Mouse (Mus musculus) forebrain, postnatal 0 days (tissue): ENCODE measurements around the gene Ffar3. TPM values are rescaled to one million over a fixed set of nuclear protein-coding genes. Genes with fewer than 3 reads are reported as not detected.

ENCODE experiments used
- ATAC-seq: fragments of 200-750 bp; cut with Nextera tagmentation; 2 replicates; pipeline ENCODE4 v1.8.0; 2017; ENCODE audit warnings: mild to moderate bottlenecking, moderate library complexity
- DNase-seq: peaks from one replicate; pipeline ENCODE4 v3.0.0-alpha.2; 2015
- H3K27ac ChIP-seq: fragments of 300-500 bp; sonication (generic); 2 replicates; pipeline ENCODE4 v1.5.1; 2014; ENCODE audit warnings: low read depth, mild to moderate bottlenecking, antibody characterized with exemption, low read length, moderate library complexity, mixed read lengths
- H3K27me3 ChIP-seq: fragments of 300-500 bp; sonication (generic); 2 replicates; pipeline ENCODE4 v1.6.1; 2014; ENCODE audit warnings: mild to moderate bottlenecking, low read length, mixed read lengths; ENCODE audit not compliant: insufficient read depth
- H3K36me3 ChIP-seq: fragments of 300-500 bp; sonication (generic); 2 replicates; pipeline ENCODE4 v1.6.1; 2014; ENCODE audit warnings: mild to moderate bottlenecking, moderate library complexity; ENCODE audit not compliant: insufficient read depth
- H3K4me1 ChIP-seq: fragments of 300-500 bp; sonication (generic); 2 replicates; pipeline ENCODE4 v1.6.1; 2014; ENCODE audit warnings: antibody characterized with exemption; ENCODE audit not compliant: insufficient read depth
- H3K4me2 ChIP-seq: fragments of 300-500 bp; sonication (generic); 2 replicates; pipeline ENCODE4 v1.6.1; 2014; ENCODE audit warnings: low read depth, mild to moderate bottlenecking, moderate library complexity
- H3K4me3 ChIP-seq: fragments of 300-500 bp; sonication (generic); 2 replicates; pipeline ENCODE4 v1.5.1; 2014; ENCODE audit warnings: low read depth, low read length, mixed read lengths
- H3K9ac ChIP-seq: fragments of 300-500 bp; sonication (generic); 2 replicates; pipeline ENCODE4 v1.6.1; 2014; ENCODE audit warnings: mild to moderate bottlenecking
- H3K9me3 ChIP-seq: fragments of 300-500 bp; sonication (generic); 2 replicates; pipeline ENCODE4 v1.6.1; 2016; ENCODE audit warnings: low read length
- CTCF ChIP-seq: sonication (generic); IDR thresholded peaks from 2 replicates; pipeline ENCODE4 v1.5.1; 2016; ENCODE audit warnings: antibody characterized with exemption, control low read depth, low read depth
- WGBS: fragments of 180-500 bp; shearing (Covaris S2); extraction: QIAGEN DNeasy Blood & Tissue Kit; methylation state at CpG from one replicate; pipeline ENCODE4 v1.1.7; 2014; 5-methylcytosine and 5-hydroxymethylcytosine counted together
- polyA plus RNA-seq: library from polyadenylated mRNA; unstranded; fragments of >200 nt; fragmentation: Nextera tagmentation; extraction: Ambion mirVana; gene quantifications from 2 replicates; pipeline ENCODE4 v1.2.1, GENCODE M21; 2015
- total RNA-seq: library from RNA; depleted of rRNA; stranded (reverse); fragments of >200 nt; gene quantifications from 2 replicates; pipeline ENCODE4 v1.2.3, GENCODE M21; 2014; rRNA removed

Gene Ffar3
- total and polyA plus RNA-seq, 2 experiments from 2014 or later = not detected

- no peak overlapping the region for H3K4me3 ChIP-seq
- DNase-seq = no peak
- no peaks in the 10 kb centered on the region for H3K9me3 ChIP-seq
- H3K36me3 ChIP-seq = no peaks in the 10 kb centered on the region
- WGBS = 80% methylated on average over 6 of the region's 6 CpGs
- no peak overlapping the region for H3K4me2 ChIP-seq
- TF ChIP-seq CTCF = no peak
- H3K27ac ChIP-seq = no peak overlapping the region
- H3K9ac ChIP-seq = no peak overlapping the region
- H3K4me1 ChIP-seq = no peaks in the 10 kb centered on the region
- no peak for ATAC-seq
- H3K27me3 ChIP-seq = no peaks in the 10 kb centered on the region
Measured at GRCm38 (mm10) chr7:30820131-30820530, 35.8 kb downstream of the Ffar3 start.

- Histone ChIP-seq H3K4me1 (no peaks in the 10 kb centered on the region), H3K27me3 (no peaks in the 10 kb centered on the region), H3K4me3 (no peak overlapping the region), H3K4me2 (no peak overlapping the region), H3K9ac (no peak overlapping the region), H3K27ac (no peak overlapping the region), H3K36me3 (no peaks in the 10 kb centered on the region), H3K9me3 (no peaks in the 10 kb centered on the region)
- no peak; the same call in 1 of the 2 replicates for ATAC-seq
- 67% methylated on average over 6 of the region's 6 CpGs for WGBS
- no peak for TF ChIP-seq CTCF
- no peak for DNase-seq
Measured at GRCm38 (mm10) chr7:30812291-30812807, 43.6 kb downstream of the Ffar3 start.

GRCm38 (mm10) chr7:30811757-30812290 lies 44.2 kb downstream of the Ffar3 start:
- ATAC-seq = no peak
- no peak overlapping the region for H3K9ac ChIP-seq
- 69% methylated on average over 9 of the region's 9 CpGs for WGBS
- H3K27ac ChIP-seq = no peak overlapping the region
- H3K9me3 ChIP-seq = no peaks in the 10 kb centered on the region
- TF ChIP-seq CTCF = no peak
- H3K4me1 ChIP-seq = no peaks in the 10 kb centered on the region
- no peak overlapping the region for H3K4me2 ChIP-seq
- DNase-seq = no peak
- H3K36me3 ChIP-seq = no peaks in the 10 kb centered on the region
- no peak overlapping the region for H3K4me3 ChIP-seq
- no peaks in the 10 kb centered on the region for H3K27me3 ChIP-seq

- no peaks in the 10 kb centered on the region for H3K9me3 ChIP-seq
- H3K4me3 ChIP-seq = no peak overlapping the region
- no peaks in the 10 kb centered on the region for H3K27me3 ChIP-seq
- no peaks in the 10 kb centered on the region for H3K36me3 ChIP-seq
- H3K4me2 ChIP-seq = no peak overlapping the region
- H3K4me1 ChIP-seq = no peaks in the 10 kb centered on the region
- WGBS = 52% methylated on average over 6 of the region's 6 CpGs
- H3K27ac ChIP-seq = no peak overlapping the region
- DNase-seq = no peak
- TF ChIP-seq CTCF = peak; percentile 37; the same call in 1 of the 2 replicates
- no peak overlapping the region for H3K9ac ChIP-seq
- ATAC-seq = no peak
Measured at GRCm38 (mm10) chr7:30810319-30810718, 45.7 kb downstream of the Ffar3 start.

DNA sequence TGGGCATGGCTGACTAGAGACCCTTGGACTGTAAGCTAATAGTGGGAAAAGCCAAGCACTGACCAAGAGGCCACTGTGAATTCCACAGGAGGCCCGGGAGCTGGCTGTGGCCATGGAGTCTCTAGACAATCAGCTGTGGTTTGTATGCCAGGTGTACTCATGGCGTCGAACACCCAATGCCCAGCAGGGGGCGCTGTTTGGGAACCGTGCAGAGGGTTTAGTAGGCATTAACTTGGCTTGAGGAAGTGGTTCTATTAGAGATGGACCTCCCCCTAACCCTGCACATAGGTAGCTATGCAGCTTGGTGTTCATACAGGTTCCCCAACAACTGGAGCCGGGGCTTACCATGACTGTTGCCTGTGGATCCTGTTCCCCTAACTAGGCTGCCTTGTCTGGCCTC lies 50.1 kb downstream of the Ffar3 start:
- no peak overlapping the region for H3K4me3 ChIP-seq
- no peak for ATAC-seq

More for the DNA sequence above, 50.1 kb downstream of the Ffar3 start:
- Histone ChIP-seq H3K27ac (no peak overlapping the region), H3K27me3 (no peaks in the 10 kb centered on the region), H3K36me3 (no peaks in the 10 kb centered on the region), H3K9me3 (no peaks in the 10 kb centered on the region), H3K9ac (no peak overlapping the region), H3K4me2 (no peak overlapping the region), H3K4me1 (no peaks in the 10 kb centered on the region)
- DNase-seq = no peak
- peak; percentile 33; the same call in 1 of the 2 replicates for TF ChIP-seq CTCF
- 47% methylated on average over 6 of the region's 6 CpGs for WGBS

Other genes starting within 250 kb of the Ffar3 start
- 0.29 and 0.38 TPM in 2 replicates for gene Upk1a, start 243.3 kb downstream of the Ffar3 start, total RNA-seq
- gene Upk1a, start 243.3 kb downstream of the Ffar3 start, polyA plus RNA-seq = 0.42 and 0.62 TPM in 2 replicates
- 292 and 602 TPM in 2 replicates for gene Cox6b1, start 230.0 kb downstream of the Ffar3 start, total RNA-seq
- gene Cox6b1, start 230.0 kb downstream of the Ffar3 start, polyA plus RNA-seq = 1,225 and 1,355 TPM in 2 replicates
- gene Etv2, start 220.3 kb downstream of the Ffar3 start, total RNA-seq = not detected in 2 replicates
- not detected in 2 replicates for gene Etv2, start 220.3 kb downstream of the Ffar3 start, polyA plus RNA-seq
- 150 and 156 TPM in 2 replicates for gene Rbm42, start 205.9 kb downstream of the Ffar3 start, total RNA-seq
- gene Rbm42, start 205.9 kb downstream of the Ffar3 start, polyA plus RNA-seq = 148 and 160 TPM in 2 replicates
- gene Haus5, start 191.2 kb downstream of the Ffar3 start, total RNA-seq = 16.3 and 18.5 TPM in 2 replicates
- gene Haus5, start 191.2 kb downstream of the Ffar3 start, polyA plus RNA-seq = 17.7 and 18.3 TPM in 2 replicates
- gene Pmis2, start 184.6 kb downstream of the Ffar3 start, total RNA-seq = not detected in 2 replicates
- gene Pmis2, start 184.6 kb downstream of the Ffar3 start, polyA plus RNA-seq = not detected in 2 replicates
- gene 2200002J24Rik, start 157.3 kb downstream of the Ffar3 start, total RNA-seq = not detected in 2 replicates
- gene 2200002J24Rik, start 157.3 kb downstream of the Ffar3 start, polyA plus RNA-seq = not detected in 2 replicates
- gene Atp4a, start 144.0 kb downstream of the Ffar3 start, total RNA-seq = 1.2 and 2.0 TPM in 2 replicates
- gene Atp4a, start 144.0 kb downstream of the Ffar3 start, polyA plus RNA-seq = 2.8 and 4.7 TPM in 2 replicates
- gene Tmem147, start 126.6 kb downstream of the Ffar3 start, total RNA-seq = 173 TPM in 2 replicates
- 290 and 328 TPM in 2 replicates for gene Tmem147, start 126.6 kb downstream of the Ffar3 start, polyA plus RNA-seq
- gene Gapdhs, start 112.5 kb downstream of the Ffar3 start, total RNA-seq = not detected in 2 replicates
- gene Gapdhs, start 112.5 kb downstream of the Ffar3 start, polyA plus RNA-seq = 0.15 and 0.65 TPM in 2 replicates
- gene Sbsn, start 104.7 kb downstream of the Ffar3 start, total RNA-seq = 2.8 and 4.6 TPM in 2 replicates
- 2.3 and 3.5 TPM in 2 replicates for gene Sbsn, start 104.7 kb downstream of the Ffar3 start, polyA plus RNA-seq
- gene Dmkn, start 92.4 kb downstream of the Ffar3 start, total RNA-seq = 2.2 and 5.2 TPM in 2 replicates
- 7.2 and 7.4 TPM in 2 replicates for gene Dmkn, start 92.4 kb downstream of the Ffar3 start, polyA plus RNA-seq
- not detected in 2 replicates for gene Krtdap, start 68.3 kb downstream of the Ffar3 start, total RNA-seq
- gene Krtdap, start 68.3 kb downstream of the Ffar3 start, polyA plus RNA-seq = 1.4 and 1.5 TPM in 2 replicates
- not detected in 2 replicates for gene Ffar2, start 32.4 kb downstream of the Ffar3 start, total RNA-seq
- 0.07 TPM in 1 of 2 replicates, not detected in the other for gene Ffar2, start 32.4 kb downstream of the Ffar3 start, polyA plus RNA-seq
- 0.08 TPM in 1 of 2 replicates, not detected in the other for gene Ffar1, start 5.4 kb upstream of the Ffar3 start, total RNA-seq
- not detected in 2 replicates for gene Ffar1, start 5.4 kb upstream of the Ffar3 start, polyA plus RNA-seq
- not detected in 2 replicates for gene Cd22, start 24.2 kb upstream of the Ffar3 start, total RNA-seq
- 0.10 TPM in 1 of 2 replicates, not detected in the other for gene Cd22, start 24.2 kb upstream of the Ffar3 start, polyA plus RNA-seq
- gene Mag, start 58.7 kb upstream of the Ffar3 start, total RNA-seq = 2.5 and 2.9 TPM in 2 replicates
- gene Mag, start 58.7 kb upstream of the Ffar3 start, polyA plus RNA-seq = 2.7 and 3.6 TPM in 2 replicates
- gene Hamp2, start 68.5 kb upstream of the Ffar3 start, total RNA-seq = not detected in 2 replicates
- not detected in 2 replicates for gene Hamp2, start 68.5 kb upstream of the Ffar3 start, polyA plus RNA-seq
- gene Hamp, start 87.9 kb upstream of the Ffar3 start, total RNA-seq = not detected in 2 replicates
- not detected in 2 replicates for gene Hamp, start 87.9 kb upstream of the Ffar3 start, polyA plus RNA-seq
- 81.4 and 93.9 TPM in 2 replicates for gene Usf2, start 100.6 kb upstream of the Ffar3 start, total RNA-seq
- gene Usf2, start 100.6 kb upstream of the Ffar3 start, polyA plus RNA-seq = 18.9 and 22.6 TPM in 2 replicates
- 17.6 and 19.3 TPM in 2 replicates for gene Lsr, start 117.3 kb upstream of the Ffar3 start, total RNA-seq
- gene Lsr, start 117.3 kb upstream of the Ffar3 start, polyA plus RNA-seq = 25.1 and 25.9 TPM in 2 replicates
- gene Fam187b, start 117.6 kb upstream of the Ffar3 start, total RNA-seq = 0.08 and 0.48 TPM in 2 replicates
- gene Fam187b, start 117.6 kb upstream of the Ffar3 start, polyA plus RNA-seq = 0.50 and 0.78 TPM in 2 replicates
- gene Fxyd5, start 186.3 kb upstream of the Ffar3 start, total RNA-seq = 10.9 and 19.9 TPM in 2 replicates
- 25.1 and 30.4 TPM in 2 replicates for gene Fxyd5, start 186.3 kb upstream of the Ffar3 start, polyA plus RNA-seq
- gene Fxyd7, start 195.3 kb upstream of the Ffar3 start, total RNA-seq = 74.3 and 92.0 TPM in 2 replicates
- 167 and 231 TPM in 2 replicates for gene Fxyd7, start 195.3 kb upstream of the Ffar3 start, polyA plus RNA-seq
- gene Fxyd1, start 201.0 kb upstream of the Ffar3 start, total RNA-seq = 14.9 and 19.5 TPM in 2 replicates
- 56.8 and 66.3 TPM in 2 replicates for gene Fxyd1, start 201.0 kb upstream of the Ffar3 start, polyA plus RNA-seq
- 1.1 and 1.6 TPM in 2 replicates for gene Lgi4, start 203.2 kb upstream of the Ffar3 start, total RNA-seq
- 0.68 and 0.98 TPM in 2 replicates for gene Lgi4, start 203.2 kb upstream of the Ffar3 start, polyA plus RNA-seq
- gene Fxyd3, start 220.5 kb upstream of the Ffar3 start, total RNA-seq = not detected in 2 replicates
- not detected in 2 replicates for gene Fxyd3, start 220.5 kb upstream of the Ffar3 start, polyA plus RNA-seq